Mouse (Mus musculus) adrenal gland, postnatal 14 days (tissue): ENCODE results near the gene Lnx2. TPM values are rescaled to one million over a fixed set of nuclear protein-coding genes. Genes with fewer than 3 reads are reported as not detected.

ENCODE experiments used
- total RNA-seq: library from RNA; stranded (reverse); gene quantifications from 2 replicates; pipeline ENCODE4 v1.2.3, GENCODE M21; 2021

Lnx2 gene
- total RNA-seq, 1 experiment from 2014 or later = 18.8 TPM

Other genes starting within 250 kb of the Lnx2 start
- gene Rpl21, start 243.7 kb downstream of the Lnx2 start, total RNA-seq = 347 and 433 TPM in 2 replicates
- 8.4 and 8.7 TPM in 2 replicates for gene Rasl11a, start 231.5 kb downstream of the Lnx2 start, total RNA-seq
- gene Gtf3a, start 127.9 kb downstream of the Lnx2 start, total RNA-seq = 32.3 and 34.8 TPM in 2 replicates
- gene Mtif3, start 112.8 kb downstream of the Lnx2 start, total RNA-seq = 28.5 and 31.7 TPM in 2 replicates
- gene Polr1d, start 464 bp upstream of the Lnx2 start, total RNA-seq = 137 and 144 TPM in 2 replicates
- not detected in 2 replicates for gene Gsx1, start 112.1 kb upstream of the Lnx2 start, total RNA-seq
- not detected in 2 replicates for gene Pdx1, start 193.4 kb upstream of the Lnx2 start, total RNA-seq
- gene Cdx2, start 230.7 kb upstream of the Lnx2 start, total RNA-seq = not detected in 2 replicates
- gene Urad, start 245.9 kb upstream of the Lnx2 start, total RNA-seq = 1.2 and 12.9 TPM in 2 replicates